Mouse (Mus musculus) adrenal gland (tissue): ENCODE data around the gene Wdr35.

Source experiments
- intact Hi-C: fragments of 180-260 bp; cut with DNase I; formaldehyde crosslinking; loops from one replicate; pipeline ENCODE4 v1.15.1; 2025

The Wdr35 gene

DNA sequence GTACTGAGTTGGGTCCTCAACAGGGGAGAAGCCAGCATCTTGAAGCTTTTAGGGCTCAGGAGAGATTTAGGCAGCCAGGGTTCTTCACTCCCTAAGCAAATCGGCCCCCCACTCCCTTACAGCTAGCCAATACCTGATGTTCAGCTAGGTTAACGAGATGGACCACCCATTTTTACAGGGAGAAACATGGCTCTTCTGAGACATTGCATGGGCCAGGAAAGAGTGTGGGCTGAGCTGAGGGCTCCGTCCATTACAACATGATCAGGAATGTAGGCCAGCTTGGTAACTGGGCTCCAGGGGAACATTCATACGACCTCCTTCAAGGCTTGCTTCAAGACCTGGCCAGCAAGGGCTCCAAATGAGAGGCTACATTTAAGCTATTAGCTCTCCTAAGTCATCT is 73.0 kb downstream of the Wdr35 start:
- intact Hi-C loops, result no loop called here

GRCm38 (mm10) chr12:9048090-9048489 is 74.4 kb downstream of the Wdr35 start:
- intact Hi-C loops, result no loop called here

GRCm38 (mm10) chr12:9050824-9051223 is 77.1 kb downstream of the Wdr35 start:
- intact Hi-C loops, result loop anchor here (5.0 to 10.0 kb wide), 3 partner anchors 524 to 1486 kb away; partner anchors contain the start of gene Osr1

DNA sequence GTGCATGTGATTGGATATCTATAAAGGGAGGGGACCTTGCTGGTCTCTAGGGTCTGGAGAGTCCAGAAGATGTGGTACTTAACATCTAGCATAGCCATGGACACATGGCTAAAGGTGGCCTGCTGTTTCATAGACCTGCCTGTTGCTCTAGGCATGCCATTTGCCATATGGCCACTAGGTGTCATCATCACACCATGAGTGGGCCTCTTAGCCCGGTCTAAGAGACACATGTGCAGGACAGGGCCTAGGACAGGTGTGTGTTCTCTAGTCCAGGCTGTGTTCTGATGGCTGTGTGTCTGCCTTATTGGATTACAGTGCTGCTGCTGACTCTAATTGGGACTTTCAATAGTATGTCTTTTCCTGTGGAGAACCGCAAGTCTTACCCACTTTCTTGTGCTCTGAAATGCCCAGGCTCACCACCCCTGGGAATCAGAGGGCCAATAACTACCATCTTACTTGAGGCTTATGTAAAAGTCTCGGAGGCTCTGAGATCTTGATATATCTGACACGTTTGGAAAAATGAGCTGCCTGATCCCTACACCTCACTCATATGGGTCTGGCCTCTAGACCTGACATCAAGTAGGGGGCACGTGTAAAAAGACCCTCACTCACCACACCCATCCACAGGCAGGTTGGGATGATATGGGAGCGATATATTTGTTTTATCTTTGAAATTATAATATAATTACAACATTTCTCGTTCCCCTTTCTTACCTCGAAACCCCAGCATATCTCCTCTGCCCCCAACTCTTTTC is 78.6 kb downstream of the Wdr35 start:
- intact Hi-C loops, result loop anchor here (2.0 to 10.0 kb wide), 5 partner anchors 523 to 1537 kb away; partner anchors contain the start of gene Osr1

GRCm38 (mm10) chr12:9053345-9053744 is 79.7 kb downstream of the Wdr35 start:
- intact Hi-C loops, result loop anchor here (2.0 to 10.0 kb wide), 5 partner anchors 521 to 1535 kb away; partner anchors contain the start of gene Osr1

DNA sequence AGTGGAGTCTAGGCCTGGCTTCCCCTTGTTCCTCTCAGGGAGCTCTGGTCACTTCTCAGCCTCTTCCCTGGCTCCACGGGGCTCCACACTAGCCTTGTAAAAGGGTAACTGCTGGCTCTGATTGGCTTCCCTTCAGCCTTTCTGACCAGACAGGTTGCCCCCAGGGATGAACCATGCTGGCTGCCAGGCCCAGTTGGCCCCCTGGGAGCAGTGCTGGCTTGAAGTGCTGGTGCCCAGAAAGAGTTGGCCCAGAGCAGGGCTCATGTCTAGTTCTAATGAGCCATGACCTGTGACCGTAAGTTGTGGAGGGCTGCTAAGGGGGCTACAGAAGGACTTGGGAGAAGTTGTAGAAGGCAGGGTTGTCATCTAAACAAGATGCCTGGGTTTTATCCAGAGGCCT is 80.3 kb downstream of the Wdr35 start:
- intact Hi-C loops, result loop anchor here (5.0 to 10.0 kb wide), 3 partner anchors 521 to 1483 kb away; partner anchors contain the start of gene Osr1

GRCm38 (mm10) chr12:9055269-9055668 is 81.6 kb downstream of the Wdr35 start:
- intact Hi-C loops, result loop anchor here (10.0 kb wide), 1 partner anchor 520 kb away; the partner anchor contains the start of gene Osr1

- intact Hi-C loops, result loop anchor here (10.0 kb wide), 1 partner anchor 515 kb away; the partner anchor contains the start of gene Osr1
Measured at GRCm38 (mm10) chr12:9059502-9059901, 85.8 kb downstream of the Wdr35 start.

GRCm38 (mm10) chr12:9059965-9060364 is 86.3 kb downstream of the Wdr35 start:
- intact Hi-C loops, result loop anchor here (10.0 kb wide), 1 partner anchor 515 kb away; the partner anchor contains the start of gene Osr1

- intact Hi-C loops, result no loop called here
Measured at GRCm38 (mm10) chr12:9063611-9064010, 89.9 kb downstream of the Wdr35 start.

- intact Hi-C loops, result no loop called here
Measured at GRCm38 (mm10) chr12:9071058-9071457, 97.4 kb downstream of the Wdr35 start.

GRCm38 (mm10) chr12:9071493-9071892 is 97.8 kb downstream of the Wdr35 start:
- intact Hi-C loops, result no loop called here

DNA sequence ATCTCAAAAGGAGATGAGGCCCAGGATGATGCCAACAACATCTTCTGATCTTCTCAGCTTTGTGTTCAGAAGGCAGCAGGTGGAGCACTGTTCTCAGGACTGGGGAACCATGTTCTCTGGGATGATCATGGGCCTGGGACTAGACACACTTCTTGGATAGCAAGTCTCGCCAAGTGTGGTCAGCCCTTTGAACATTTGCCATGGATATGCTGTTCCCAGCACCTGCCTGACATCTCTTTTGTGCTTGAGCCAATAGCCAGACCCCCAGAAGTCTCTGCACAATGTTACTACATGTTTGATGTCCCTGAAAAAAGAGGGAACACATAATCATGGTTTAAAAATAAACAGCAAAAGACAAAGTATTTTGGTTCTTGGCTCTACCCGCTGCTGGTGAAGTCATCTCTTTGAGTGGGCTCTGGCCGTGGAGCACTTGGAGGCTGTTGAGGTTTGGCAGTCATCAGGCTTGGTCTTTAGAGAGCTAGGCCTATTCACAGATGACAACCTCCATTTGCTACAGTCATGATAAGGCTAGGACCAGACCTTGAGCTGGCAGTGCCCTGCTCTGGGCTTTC is 103.9 kb downstream of the Wdr35 start:
- intact Hi-C loops, result no loop called here
